Mouse (Mus musculus) liver, embryonic 15.5 days (tissue): Measurements from ENCODE around the gene Ppfia3. TPM values are rescaled to one million over a fixed set of nuclear protein-coding genes. Genes with fewer than 3 reads are reported as not detected.

ENCODE experiments used
- ATAC-seq: fragments of 200-750 bp; cut with Nextera tagmentation; 2 replicates; pipeline ENCODE4 v1.8.0; 2017; ENCODE audit warnings: moderate number of reproducible peaks, mild to moderate bottlenecking, moderate library complexity; ENCODE audit not compliant: insufficient read depth
- H3K27ac ChIP-seq: fragments of 300-500 bp; sonication (generic); replicated peaks from 2 replicates; pipeline ENCODE4 v1.5.1; 2015; ENCODE audit warnings: mild to moderate bottlenecking, inconsistent platforms
- H3K27me3 ChIP-seq: fragments of 300-500 bp; sonication (generic); 2 replicates; pipeline ENCODE4 v1.6.1; 2015; ENCODE audit warnings: mild to moderate bottlenecking, inconsistent platforms
- H3K36me3 ChIP-seq: fragments of 300-500 bp; sonication (generic); replicated peaks from 2 replicates; pipeline ENCODE4 v1.6.1; 2015; ENCODE audit warnings: moderate library complexity, mild to moderate bottlenecking, inconsistent platforms
- H3K4me1 ChIP-seq: fragments of 300-500 bp; sonication (generic); replicated peaks from 2 replicates; pipeline ENCODE4 v1.6.1; 2015; ENCODE audit warnings: inconsistent platforms
- H3K4me2 ChIP-seq: fragments of 300-500 bp; sonication (generic); 2 replicates; pipeline ENCODE4 v1.6.1; 2015; ENCODE audit warnings: moderate library complexity, mild to moderate bottlenecking, inconsistent platforms
- H3K4me3 ChIP-seq: fragments of 300-500 bp; sonication (generic); replicated peaks from 2 replicates; pipeline ENCODE4 v1.5.1; 2015; ENCODE audit warnings: mild to moderate bottlenecking, inconsistent platforms
- H3K9ac ChIP-seq: fragments of 300-500 bp; sonication (generic); 2 replicates; pipeline ENCODE4 v1.6.1; 2015; ENCODE audit warnings: moderate library complexity, mild to moderate bottlenecking, inconsistent platforms
- H3K9me3 ChIP-seq: fragments of 300-500 bp; sonication (generic); replicated peaks from 2 replicates; pipeline ENCODE4 v1.6.1; 2016; ENCODE audit warnings: inconsistent platforms
- WGBS: fragments of 180-500 bp; shearing (Covaris S2); methylation state at CpG from one replicate; pipeline ENCODE4 v1.1.7; 2015; ENCODE audit warnings: mixed read lengths; ENCODE audit not compliant: insufficient replicate concordance; 5-methylcytosine and 5-hydroxymethylcytosine counted together
- polyA plus RNA-seq: library from polyadenylated mRNA; unstranded; fragments of >200 nt; fragmentation: Nextera tagmentation; extraction: Ambion mirVana; gene quantifications from 2 replicates; pipeline ENCODE4 v1.2.1, GENCODE M21; 2015

Ppfia3 gene
- polyA plus RNA-seq, 1 experiment from 2014 or later = 0.09 TPM

DNA sequence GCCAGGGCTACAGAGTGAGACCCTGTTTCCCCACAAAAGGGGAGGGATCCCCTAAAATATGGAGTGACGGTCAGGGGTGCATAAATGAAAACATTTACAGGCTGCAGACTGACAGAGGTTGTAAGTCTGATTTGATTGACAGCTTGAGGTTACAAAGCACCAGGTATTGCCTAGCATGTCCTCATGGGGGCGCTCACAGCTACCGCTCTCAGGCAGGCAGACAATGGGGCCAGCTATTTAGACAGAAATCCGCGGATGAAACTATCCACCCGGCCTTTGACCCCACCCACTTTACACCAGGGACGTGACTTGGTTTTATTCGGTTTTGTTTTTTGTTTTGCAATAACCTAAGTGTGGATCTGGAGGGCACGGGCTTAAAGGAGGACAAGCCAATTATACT is 57.4 kb downstream of the Ppfia3 start:
- 0 out of 2 replicates have a peak, but pooled peaks cover 4% of the 10 kb centered on the region for H3K4me1 ChIP-seq
- H3K9me3 ChIP-seq = no peaks in the 10 kb centered on the region
- ATAC-seq = no peak
- H3K36me3 ChIP-seq = no peaks in the 10 kb centered on the region
- WGBS = 12% methylated on average over 9 of the region's 9 CpGs
- no peak overlapping the region for H3K4me2 ChIP-seq
- H3K9ac ChIP-seq = no peak overlapping the region
- peaks cover 7% of the 10 kb centered on the region; the same call in 1 of the 2 replicates for H3K27me3 ChIP-seq
- no peak overlapping the region for H3K4me3 ChIP-seq
- no peak overlapping the region for H3K27ac ChIP-seq

GRCm38 (mm10) chr7:45308551-45309240 is 58.1 kb downstream of the Ppfia3 start:
- H3K4me2 ChIP-seq = no peak overlapping the region
- no peak overlapping the region for H3K4me3 ChIP-seq
- 0 out of 2 replicates have a peak, but pooled peaks cover 4% of the 10 kb centered on the region for H3K4me1 ChIP-seq
- ATAC-seq = no peak
- H3K36me3 ChIP-seq = no peaks in the 10 kb centered on the region
- peaks cover 7% of the 10 kb centered on the region; the same call in 1 of the 2 replicates for H3K27me3 ChIP-seq
- no peak overlapping the region for H3K9ac ChIP-seq
- H3K27ac ChIP-seq = no peak overlapping the region
- WGBS = 25% methylated on average over 15 of the region's 15 CpGs
- H3K9me3 ChIP-seq = no peaks in the 10 kb centered on the region

DNA sequence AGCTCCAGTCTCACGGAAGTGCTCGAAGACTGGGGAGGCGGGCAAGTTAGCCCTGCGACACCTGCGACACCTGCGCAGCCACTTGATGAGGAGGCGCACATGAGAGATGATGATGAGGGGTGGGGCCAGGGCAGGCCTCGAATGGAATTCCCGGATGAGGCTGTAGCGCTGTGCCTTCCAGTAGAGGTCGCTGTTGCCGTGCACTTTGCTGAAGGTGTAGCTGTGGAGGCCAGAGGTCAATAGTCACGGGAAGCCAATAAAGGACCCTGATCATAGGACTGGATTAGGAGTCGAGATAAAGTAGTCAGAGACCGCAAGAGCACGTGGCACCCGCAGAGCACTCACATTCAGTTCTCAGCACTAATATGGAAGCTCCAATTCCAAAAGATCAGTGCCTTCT is 61.5 kb downstream of the Ppfia3 start:
- Histone ChIP-seq H3K9ac (no peak overlapping the region), H3K9me3 (no peaks in the 10 kb centered on the region), H3K4me1 (0 out of 2 replicates have a peak, but pooled peaks cover 4% of the 10 kb centered on the region), H3K4me2 (peak overlapping the region; percentile 18; the same call in 1 of the 2 replicates), H3K4me3 (no peak overlapping the region), H3K36me3 (no peaks in the 10 kb centered on the region), H3K27me3 (peaks cover 17% of the 10 kb centered on the region; the same call in 1 of the 2 replicates), H3K27ac (no peak overlapping the region)
- WGBS = 4% methylated on average over 17 of the region's 17 CpGs
- ATAC-seq = peak; percentile 28; the same call in 1 of the 2 replicates

DNA sequence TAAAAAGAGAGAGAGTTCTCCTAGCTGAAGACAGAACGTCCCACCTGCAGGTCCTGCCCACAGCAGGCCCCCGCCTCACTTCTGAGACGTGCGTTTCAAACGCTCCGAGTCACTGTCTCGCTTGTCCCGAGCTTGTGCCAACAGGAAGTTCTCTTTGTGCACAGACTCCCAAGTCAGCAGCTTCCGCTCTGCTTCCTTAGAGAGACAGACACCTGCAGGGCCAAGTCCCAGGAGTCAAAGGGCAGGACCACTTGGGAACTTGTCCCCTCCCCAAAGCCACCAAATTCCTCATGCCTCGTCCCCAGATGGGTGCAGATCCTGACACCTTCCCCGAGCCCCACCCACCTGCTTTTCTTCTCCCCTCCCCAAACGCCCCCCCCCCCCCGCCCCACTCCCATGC is 62.0 kb downstream of the Ppfia3 start:
- H3K4me2 ChIP-seq = peak overlapping the region; percentile 18; the same call in 1 of the 2 replicates
- H3K9ac ChIP-seq = no peak overlapping the region
- no peaks in the 10 kb centered on the region for H3K36me3 ChIP-seq
- no peak overlapping the region for H3K27ac ChIP-seq
- H3K9me3 ChIP-seq = no peaks in the 10 kb centered on the region
- H3K27me3 ChIP-seq = peaks cover 17% of the 10 kb centered on the region; the same call in 1 of the 2 replicates
- 0 out of 2 replicates have a peak, but pooled peaks cover 4% of the 10 kb centered on the region for H3K4me1 ChIP-seq
- WGBS = 23% methylated on average over 13 of the region's 13 CpGs
- H3K4me3 ChIP-seq = no peak overlapping the region
- ATAC-seq = no peak

GRCm38 (mm10) chr7:45302626-45303025 is 64.2 kb downstream of the Ppfia3 start:
- WGBS = 71% methylated on average over 8 of the region's 8 CpGs
- Histone ChIP-seq H3K4me2 (no peak overlapping the region), H3K4me1 (0 out of 2 replicates have a peak, but pooled peaks cover 4% of the 10 kb centered on the region), H3K36me3 (no peaks in the 10 kb centered on the region), H3K27ac (no peak overlapping the region), H3K27me3 (0 out of 2 replicates have a peak, but pooled peaks cover 10% of the 10 kb centered on the region), H3K9me3 (no peaks in the 10 kb centered on the region), H3K9ac (no peak overlapping the region), H3K4me3 (no peak overlapping the region)
- ATAC-seq = no peak

- ATAC-seq = no peak
- Histone ChIP-seq H3K4me3 (no peak overlapping the region), H3K4me2 (no peak overlapping the region), H3K27me3 (0 out of 2 replicates have a peak, but pooled peaks cover 10% of the 10 kb centered on the region), H3K27ac (no peak overlapping the region), H3K4me1 (0 out of 2 replicates have a peak, but pooled peaks cover 2% of the 10 kb centered on the region), H3K9ac (no peak overlapping the region), H3K9me3 (no peaks in the 10 kb centered on the region), H3K36me3 (no peaks in the 10 kb centered on the region)
- WGBS = 12% methylated on average over 6 of the region's 6 CpGs
Observed at GRCm38 (mm10) chr7:45300270-45300669, 66.5 kb downstream of the Ppfia3 start.

GRCm38 (mm10) chr7:45299752-45300151 is 67.1 kb downstream of the Ppfia3 start:
- Histone ChIP-seq H3K27ac (no peak overlapping the region), H3K4me2 (no peak overlapping the region), H3K36me3 (no peaks in the 10 kb centered on the region), H3K9me3 (no peaks in the 10 kb centered on the region), H3K27me3 (0 out of 2 replicates have a peak, but pooled peaks cover 10% of the 10 kb centered on the region), H3K4me3 (no peak overlapping the region), H3K4me1 (no peaks in the 10 kb centered on the region), H3K9ac (no peak overlapping the region)
- 9% methylated on average over 5 of the region's 5 CpGs for WGBS
- ATAC-seq = no peak

DNA sequence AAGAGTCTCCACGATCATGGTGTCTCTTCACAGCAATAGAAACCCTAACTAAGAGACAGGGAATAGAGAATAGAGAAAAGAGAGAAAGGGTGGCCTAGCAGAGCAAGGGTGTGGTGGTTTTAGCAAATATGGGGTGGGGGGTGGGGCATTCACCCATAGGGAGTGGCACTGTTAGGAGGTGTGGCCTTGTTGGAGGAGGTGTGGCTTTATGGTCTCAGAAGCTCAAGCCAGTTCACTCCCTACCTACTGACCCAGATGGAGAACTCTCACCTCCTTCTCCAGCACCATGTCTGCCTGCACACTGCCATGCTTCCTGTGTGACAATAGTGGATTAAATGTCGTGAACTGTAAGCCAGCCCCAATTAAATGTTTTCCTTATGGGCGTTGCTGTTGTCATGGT is 69.3 kb downstream of the Ppfia3 start:
- ATAC-seq = no peak
- no peak overlapping the region for H3K4me3 ChIP-seq
- 62% methylated on average over 3 of the region's 3 CpGs for WGBS

GRCm38 (mm10) chr7:45296626-45297025 is 70.2 kb downstream of the Ppfia3 start:
- Histone ChIP-seq H3K9me3 (no peaks in the 10 kb centered on the region), H3K4me1 (no peaks in the 10 kb centered on the region), H3K36me3 (no peaks in the 10 kb centered on the region), H3K27ac (no peak overlapping the region), H3K4me3 (no peak overlapping the region), H3K27me3 (peaks cover 10% of the 10 kb centered on the region; the same call in 1 of the 2 replicates), H3K4me2 (no peak overlapping the region), H3K9ac (no peak overlapping the region)
- WGBS = 77% methylated on average over 1 of the region's 1 CpGs
- ATAC-seq = no peak

More for the DNA sequence above, 69.3 kb downstream of the Ppfia3 start:
- 0 out of 2 replicates have a peak, but pooled peaks cover 10% of the 10 kb centered on the region for H3K27me3 ChIP-seq
- no peaks in the 10 kb centered on the region for H3K36me3 ChIP-seq
- H3K4me2 ChIP-seq = no peak overlapping the region
- no peaks in the 10 kb centered on the region for H3K4me1 ChIP-seq
- no peak overlapping the region for H3K27ac ChIP-seq
- no peak overlapping the region for H3K9ac ChIP-seq
- H3K9me3 ChIP-seq = no peaks in the 10 kb centered on the region
